Mouse (Mus musculus) erythroblast, embryonic 14.5 days (primary cell): Measurements from ENCODE around the gene Klhdc10. TPM values are rescaled to one million over a fixed set of nuclear protein-coding genes. Genes with fewer than 3 reads are reported as not detected.

Source experiments
- H3K27me3 ChIP-seq: 2 replicates; pipeline ENCODE4 v1.6.1; 2012; ENCODE audit warnings: inconsistent platforms; ENCODE audit not compliant: control insufficient read depth
- H3K36me3 ChIP-seq: 2 replicates; pipeline ENCODE4 v1.6.1; 2012; ENCODE audit warnings: mild to moderate bottlenecking, inconsistent platforms; ENCODE audit not compliant: control insufficient read depth
- H3K4me1 ChIP-seq: 2 replicates; pipeline ENCODE4 v1.6.1; 2012; ENCODE audit warnings: inconsistent platforms; ENCODE audit not compliant: control insufficient read depth
- H3K4me3 ChIP-seq: replicated peaks from 2 replicates; pipeline ENCODE3; 2012; ENCODE audit warnings: moderate library complexity, mild to moderate bottlenecking, inconsistent platforms
- H3K9me3 ChIP-seq: 2 replicates; pipeline ENCODE4 v1.6.1; 2012; ENCODE audit warnings: low read length, inconsistent platforms, mixed read lengths; ENCODE audit not compliant: control insufficient read depth
- GATA1 ChIP-seq: IDR thresholded peaks from 2 replicates; pipeline ENCODE4 v1.6.1; 2012; ENCODE audit warnings: low read length, inconsistent platforms, mixed read lengths
- TAL1 ChIP-seq: IDR thresholded peaks from 3 replicates; pipeline ENCODE4 v1.6.1; 2012; ENCODE audit warnings: low read length, inconsistent platforms, mixed read lengths
- polyA plus RNA-seq: library from polyadenylated mRNA; stranded (reverse); fragments of >175 nt; gene quantifications from 2 replicates; pipeline ENCODE4 v1.2.3, GENCODE M21; 2012

Klhdc10 gene
- polyA plus RNA-seq, result 0.87 and 0.88 TPM in 2 replicates

GRCm38 (mm10) chr6:30401308-30402015 is at the start of gene Klhdc10:
Klhdc10 (plus strand) TSS chr6:30401868.
- H3K9me3 ChIP-seq, result peaks cover under 1% of the 10 kb centered on the region; the same call in 1 of the 2 replicates
- TF ChIP-seq GATA1 (no peak), TAL1 (no peak)
- peaks cover 2% of the 10 kb centered on the region; the same call in 1 of the 2 replicates for H3K36me3 ChIP-seq
- H3K27me3 ChIP-seq, result peaks cover 3% of the 10 kb centered on the region
- H3K4me1 ChIP-seq, result peaks cover 32% of the 10 kb centered on the region
- peak within 1 kb of the TSS; percentile 99 for H3K4me3 ChIP-seq

- H3K4me1 ChIP-seq, result peaks cover 21% of the 10 kb centered on the region
- H3K36me3 ChIP-seq, result no peaks in the 10 kb centered on the region
- no peak overlapping the region for H3K4me3 ChIP-seq
- H3K27me3 ChIP-seq, result no peaks in the 10 kb centered on the region
- TF ChIP-seq TAL1 (no peak), GATA1 (no peak)
- no peaks in the 10 kb centered on the region for H3K9me3 ChIP-seq
These were observed 48.9 kb upstream of the Klhdc10 start for GRCm38 (mm10) chr6:30352762-30353161.

- no peaks in the 10 kb centered on the region for H3K27me3 ChIP-seq
These were observed 48.0 kb upstream of the Klhdc10 start for GRCm38 (mm10) chr6:30353661-30354060.

DNA sequence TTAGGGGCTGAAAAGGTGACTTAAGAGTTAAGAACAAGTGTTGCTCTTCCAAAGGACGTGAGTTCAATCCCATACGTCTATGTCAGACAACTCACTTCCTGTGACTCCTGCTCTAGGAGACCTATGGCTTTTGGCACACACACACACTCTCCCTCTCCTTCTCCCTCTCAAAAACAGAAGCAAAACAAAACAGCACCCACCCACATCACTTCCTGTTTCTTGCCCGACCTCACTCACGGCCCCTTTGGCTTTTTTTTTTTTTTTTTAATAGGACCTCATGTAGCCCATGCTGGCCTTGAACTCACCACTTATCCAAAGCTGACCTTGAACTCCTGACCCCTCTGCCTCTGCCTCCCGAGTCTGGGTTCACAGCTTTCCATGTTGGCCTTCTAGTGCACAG is 46.9 kb upstream of the Klhdc10 start:
- H3K27me3 ChIP-seq, result no peaks in the 10 kb centered on the region
- H3K9me3 ChIP-seq, result no peaks in the 10 kb centered on the region
- H3K4me3 ChIP-seq, result no peak overlapping the region
- peaks cover 22% of the 10 kb centered on the region for H3K4me1 ChIP-seq
- no peaks in the 10 kb centered on the region for H3K36me3 ChIP-seq
- no peak for TF ChIP-seq GATA1
- no peak for TF ChIP-seq TAL1

More at GRCm38 (mm10) chr6:30353661-30354060, 48.0 kb upstream of the Klhdc10 start:
- no peaks in the 10 kb centered on the region for H3K9me3 ChIP-seq
- peaks cover 22% of the 10 kb centered on the region for H3K4me1 ChIP-seq
- TF ChIP-seq TAL1, result no peak
- no peak for TF ChIP-seq GATA1
- no peaks in the 10 kb centered on the region for H3K36me3 ChIP-seq
- H3K4me3 ChIP-seq, result no peak overlapping the region

DNA sequence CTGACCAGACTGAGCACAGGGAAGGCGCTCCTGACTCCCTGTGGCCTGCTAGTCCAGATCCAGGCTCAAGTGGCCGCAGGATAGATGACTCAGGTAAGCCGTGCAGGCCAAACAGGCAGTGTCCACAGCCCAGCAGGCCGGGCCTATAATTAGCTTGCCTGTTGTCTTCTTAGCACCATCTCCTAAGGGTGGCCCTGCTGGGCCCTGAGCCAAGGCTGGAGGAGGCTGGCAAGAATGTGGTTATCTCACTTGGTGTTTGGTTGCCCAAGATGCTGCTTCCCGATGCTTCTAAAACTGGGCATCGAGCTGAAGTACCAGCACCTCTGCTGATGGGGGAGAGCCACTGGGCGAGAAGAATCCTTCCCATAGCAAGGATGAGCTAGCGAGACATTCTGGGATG is 46.0 kb upstream of the Klhdc10 start:
- H3K9me3 ChIP-seq, result no peaks in the 10 kb centered on the region
- H3K4me1 ChIP-seq, result peaks cover 22% of the 10 kb centered on the region
- no peak overlapping the region for H3K4me3 ChIP-seq
- no peaks in the 10 kb centered on the region for H3K27me3 ChIP-seq
- no peaks in the 10 kb centered on the region for H3K36me3 ChIP-seq
- no peak for TF ChIP-seq GATA1
- no peak for TF ChIP-seq TAL1

DNA sequence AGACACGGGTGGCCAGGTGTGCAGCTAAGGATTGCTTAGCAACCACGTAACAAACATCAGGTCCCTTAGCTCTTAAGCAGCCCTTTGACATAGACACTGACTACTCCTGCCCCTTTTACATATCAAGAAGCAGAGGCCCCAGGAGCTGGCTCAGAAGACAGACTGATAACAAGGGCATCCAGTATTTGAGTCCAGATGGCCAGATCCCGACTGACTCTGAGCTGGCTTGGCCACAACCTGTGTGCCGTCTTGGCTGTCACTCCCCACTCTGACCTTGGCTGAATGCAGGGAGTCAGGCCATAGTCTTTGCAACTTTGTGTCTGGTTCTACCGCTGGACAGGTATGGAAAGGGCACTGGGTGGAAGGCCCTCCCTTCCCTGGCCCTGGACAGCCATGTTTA is 45.5 kb upstream of the Klhdc10 start:
- H3K4me1 ChIP-seq, result peaks cover 22% of the 10 kb centered on the region
- no peak overlapping the region for H3K4me3 ChIP-seq

DNA sequence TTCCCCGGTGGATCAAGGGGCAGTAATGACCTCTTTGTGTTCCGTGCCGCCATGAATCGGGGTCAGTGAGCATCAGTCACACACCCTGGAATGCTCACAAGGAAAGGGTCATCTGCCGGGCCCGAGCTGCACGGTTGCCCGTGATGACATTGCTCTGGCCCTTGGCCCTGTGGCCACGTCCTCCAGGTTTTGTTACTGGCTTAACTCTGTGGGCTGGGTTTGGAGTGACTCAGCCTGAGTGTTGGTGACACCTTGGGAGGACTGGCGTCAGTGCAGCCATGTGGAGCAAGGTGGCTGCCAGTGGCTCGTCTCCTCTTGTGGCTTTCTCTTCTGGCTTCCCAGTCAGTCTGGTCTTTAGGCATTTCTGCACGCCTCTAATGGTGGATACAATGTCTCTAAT is 45.0 kb upstream of the Klhdc10 start:
- Histone ChIP-seq H3K36me3 (no peaks in the 10 kb centered on the region), H3K27me3 (no peaks in the 10 kb centered on the region), H3K4me1 (peaks cover 22% of the 10 kb centered on the region), H3K9me3 (no peaks in the 10 kb centered on the region), H3K4me3 (no peak overlapping the region)
- TF ChIP-seq TAL1, result no peak
- TF ChIP-seq GATA1, result no peak

More for the DNA sequence above, 45.5 kb upstream of the Klhdc10 start:
- H3K36me3 ChIP-seq, result no peaks in the 10 kb centered on the region
- H3K27me3 ChIP-seq, result no peaks in the 10 kb centered on the region
- no peak for TF ChIP-seq GATA1
- no peak for TF ChIP-seq TAL1
- no peaks in the 10 kb centered on the region for H3K9me3 ChIP-seq

GRCm38 (mm10) chr6:30357561-30358177 is 44.0 kb upstream of the Klhdc10 start:
- no peak for TF ChIP-seq GATA1
- TF ChIP-seq TAL1, result no peak
- Histone ChIP-seq H3K9me3 (no peaks in the 10 kb centered on the region), H3K36me3 (peaks cover 2% of the 10 kb centered on the region), H3K4me3 (no peak overlapping the region), H3K4me1 (peaks cover 22% of the 10 kb centered on the region), H3K27me3 (no peaks in the 10 kb centered on the region)

- Histone ChIP-seq H3K9me3 (no peaks in the 10 kb centered on the region), H3K36me3 (peaks cover 20% of the 10 kb centered on the region), H3K4me3 (no peak overlapping the region), H3K27me3 (no peaks in the 10 kb centered on the region), H3K4me1 (peaks cover 22% of the 10 kb centered on the region)
- TF ChIP-seq TAL1 (no peak), GATA1 (no peak)
These were observed 41.7 kb upstream of the Klhdc10 start for GRCm38 (mm10) chr6:30359762-30360509.
